Mouse (Mus musculus) hindbrain, embryonic 11.5 days (tissue): ENCODE measurements around the gene Stag1. TPM values are rescaled to one million over a fixed set of nuclear protein-coding genes. Genes with fewer than 3 reads are reported as not detected.

Experiments
- ATAC-seq: fragments of 200-750 bp; cut with Nextera tagmentation; 2 replicates; pipeline ENCODE4 v1.8.0; 2017; ENCODE audit warnings: mild to moderate bottlenecking, moderate TSS enrichment, moderate library complexity; ENCODE audit not compliant: low FRiP score
- DNase-seq: peaks from one replicate; pipeline ENCODE4 v3.0.0-alpha.2; 2015; ENCODE audit warnings: low spot score
- H3K27ac ChIP-seq: fragments of 300-500 bp; sonication (generic); 2 replicates; pipeline ENCODE4 v1.5.1; 2014; ENCODE audit warnings: mild to moderate bottlenecking, low read depth, low read length
- H3K27me3 ChIP-seq: fragments of 300-500 bp; sonication (generic); 2 replicates; pipeline ENCODE4 v1.6.1; 2014; ENCODE audit warnings: mild to moderate bottlenecking, low read length, moderate library complexity, mixed read lengths; ENCODE audit not compliant: control insufficient read depth, insufficient read depth
- H3K36me3 ChIP-seq: fragments of 300-500 bp; sonication (generic); 2 replicates; pipeline ENCODE4 v1.6.1; 2014; ENCODE audit warnings: mild to moderate bottlenecking, low read length, moderate library complexity, mixed read lengths; ENCODE audit not compliant: control insufficient read depth, insufficient read depth
- H3K4me1 ChIP-seq: fragments of 300-500 bp; sonication (generic); replicated peaks from 2 replicates; pipeline ENCODE4 v1.6.1; 2014; ENCODE audit warnings: low read length, mixed read lengths; ENCODE audit not compliant: control insufficient read depth, insufficient read depth
- H3K4me2 ChIP-seq: fragments of 300-500 bp; sonication (generic); replicated peaks from 2 replicates; pipeline ENCODE4 v1.6.1; 2014; ENCODE audit warnings: mild to moderate bottlenecking, low read depth, low read length
- H3K4me3 ChIP-seq: fragments of 300-500 bp; sonication (generic); 2 replicates; pipeline ENCODE4 v1.5.1; 2014; ENCODE audit warnings: low read depth, low read length
- H3K9ac ChIP-seq: fragments of 300-500 bp; sonication (generic); 2 replicates; pipeline ENCODE4 v1.6.1; 2014; ENCODE audit warnings: low read depth, low read length
- H3K9me3 ChIP-seq: fragments of 300-500 bp; sonication (generic); 2 replicates; pipeline ENCODE4 v1.6.1; 2016; ENCODE audit warnings: low read length; ENCODE audit not compliant: control insufficient read depth
- WGBS: fragments of 180-500 bp; shearing (Covaris S2); extraction: QIAGEN DNeasy Blood & Tissue Kit; methylation state at CpG from one replicate; pipeline ENCODE4 v1.1.7; 2014; 5-methylcytosine and 5-hydroxymethylcytosine counted together
- polyA plus RNA-seq: library from polyadenylated mRNA; unstranded; fragments of >200 nt; fragmentation: Nextera tagmentation; extraction: Ambion mirVana; gene quantifications from 2 replicates; pipeline ENCODE4 v1.2.1, GENCODE M21; 2014

The Stag1 gene
- polyA plus RNA-seq, 1 experiment from 2014 or later: 57.4 TPM

DNA sequence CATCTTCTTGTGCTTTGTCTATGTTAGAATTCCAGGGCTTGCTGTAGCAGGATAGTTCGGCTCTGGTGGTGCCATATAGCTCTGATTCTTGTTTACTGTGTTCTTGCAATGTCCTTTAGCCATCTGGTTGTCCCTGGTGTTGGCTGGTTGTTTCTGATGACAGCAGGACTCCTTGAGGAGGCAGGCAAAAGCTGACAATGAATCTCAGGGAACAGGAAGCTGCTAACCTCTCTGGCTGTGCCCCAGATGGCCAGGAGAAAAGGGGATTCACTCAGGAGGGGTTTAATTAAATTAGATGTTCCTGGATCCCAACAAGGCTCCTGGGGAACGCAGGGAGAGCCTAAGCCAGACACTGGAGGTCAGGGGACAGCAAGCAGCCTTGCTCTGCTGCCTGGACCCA, 344.4 kb downstream of the Stag1 start:
- no peak for DNase-seq
- ATAC-seq: no peak
- H3K9me3 ChIP-seq: no peaks in the 10 kb centered on the region
- 49% methylated on average over 2 of the region's 2 CpGs for WGBS
- H3K9ac ChIP-seq: no peak overlapping the region
- H3K4me3 ChIP-seq: no peak overlapping the region
- H3K36me3 ChIP-seq: no peaks in the 10 kb centered on the region
- no peaks in the 10 kb centered on the region for H3K4me1 ChIP-seq
- no peaks in the 10 kb centered on the region for H3K27me3 ChIP-seq
- H3K4me2 ChIP-seq: no peak overlapping the region
- no peak overlapping the region for H3K27ac ChIP-seq

DNA sequence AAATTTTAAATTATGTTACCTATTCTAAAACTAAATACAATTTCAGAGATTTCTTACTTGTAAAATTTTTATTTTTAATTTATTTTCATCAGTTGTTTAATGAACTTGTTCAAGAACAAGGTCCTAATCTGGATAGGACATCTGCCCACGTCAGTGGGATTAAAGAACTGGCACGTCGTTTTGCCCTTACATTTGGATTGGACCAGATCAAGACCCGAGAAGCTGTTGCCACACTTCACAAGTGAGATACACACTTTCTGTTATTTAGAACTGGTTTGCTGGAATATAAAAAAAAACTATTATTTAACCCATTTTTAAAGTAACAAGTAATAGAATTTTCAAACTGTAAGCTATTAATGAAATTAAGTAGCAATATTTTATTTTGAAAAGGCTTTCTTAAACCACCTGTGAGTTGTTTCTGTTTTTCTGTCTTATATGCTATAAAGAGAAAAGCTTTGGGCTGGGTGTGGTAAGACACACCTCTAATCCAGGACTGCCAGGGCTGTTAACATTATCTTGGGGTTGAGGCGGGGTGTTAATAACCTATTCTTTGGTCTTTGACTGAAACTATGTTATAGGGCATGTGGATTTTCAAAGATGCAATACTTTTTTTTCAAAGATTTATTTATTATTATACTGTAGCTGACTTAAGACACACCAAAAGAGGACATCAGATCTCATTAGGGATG, 347.2 kb downstream of the Stag1 start:
- whole genome bisulfite sequencing: 96% methylated on average over 5 of the region's 5 CpGs

DNA sequence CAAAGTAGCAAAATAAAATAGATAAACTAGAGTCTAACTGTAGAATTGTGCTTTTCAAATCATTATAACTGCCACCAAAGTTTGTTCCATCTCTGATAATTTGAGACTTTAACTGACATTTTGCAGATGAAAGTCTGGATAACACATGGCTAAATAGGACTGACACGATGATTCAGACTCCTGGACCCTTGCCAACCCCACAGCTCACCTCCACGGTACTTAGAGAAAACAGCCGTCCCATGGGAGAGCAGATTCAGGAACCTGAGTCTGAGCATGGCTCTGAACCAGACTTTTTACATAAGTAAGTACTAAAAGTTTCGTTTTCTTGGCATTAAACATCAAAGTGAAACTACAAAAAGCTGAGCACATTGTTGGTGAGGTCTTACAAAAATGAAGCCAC, 353.9 kb downstream of the Stag1 start:
- H3K9ac ChIP-seq: no peak overlapping the region
- no peak overlapping the region for H3K4me3 ChIP-seq
- WGBS: 86% methylated on average over 4 of the region's 4 CpGs
- DNase-seq (no peak), ATAC-seq (no peak)
- H3K27me3 ChIP-seq: no peaks in the 10 kb centered on the region
- no peaks in the 10 kb centered on the region for H3K9me3 ChIP-seq
- no peak overlapping the region for H3K4me2 ChIP-seq
- no peak overlapping the region for H3K27ac ChIP-seq
- no peaks in the 10 kb centered on the region for H3K4me1 ChIP-seq
- no peaks in the 10 kb centered on the region for H3K36me3 ChIP-seq

More for the DNA sequence above, 347.2 kb downstream of the Stag1 start:
- H3K4me3 ChIP-seq: no peak overlapping the region
- no peak overlapping the region for H3K27ac ChIP-seq
- H3K4me1 ChIP-seq: no peaks in the 10 kb centered on the region
- H3K9ac ChIP-seq: no peak overlapping the region
- ATAC-seq: no peak
- no peaks in the 10 kb centered on the region for H3K27me3 ChIP-seq
- H3K4me2 ChIP-seq: no peak overlapping the region
- DNase-seq: no peak
- H3K36me3 ChIP-seq: no peaks in the 10 kb centered on the region
- no peaks in the 10 kb centered on the region for H3K9me3 ChIP-seq

DNA sequence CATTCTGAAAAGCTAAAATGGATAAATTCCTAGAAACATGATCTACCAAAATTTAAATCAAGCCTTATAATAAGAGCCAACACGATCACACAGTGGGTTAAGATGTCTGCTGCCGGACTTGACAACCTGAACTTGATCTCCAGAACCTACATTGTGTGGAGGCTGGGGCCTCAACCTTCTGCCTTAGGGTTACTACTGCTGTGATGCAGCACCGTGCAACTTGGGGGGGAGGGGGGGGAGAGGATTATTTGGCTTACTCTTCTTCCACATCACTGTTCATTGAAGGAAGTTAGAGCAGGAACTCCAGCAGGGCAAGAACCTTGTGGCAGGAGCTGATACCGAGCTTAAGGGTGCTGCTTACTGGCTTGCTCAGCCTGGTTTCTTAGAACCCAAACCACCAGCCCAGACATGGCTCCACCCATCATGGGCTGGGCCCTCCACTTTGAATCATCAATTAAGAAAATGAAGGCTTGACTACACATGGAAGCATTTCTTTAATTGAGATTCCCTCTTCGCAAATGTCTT, 365.4 kb downstream of the Stag1 start:
- Histone ChIP-seq H3K27ac (no peak overlapping the region), H3K27me3 (no peaks in the 10 kb centered on the region), H3K4me3 (no peak overlapping the region), H3K9ac (no peak overlapping the region), H3K9me3 (no peaks in the 10 kb centered on the region), H3K36me3 (no peaks in the 10 kb centered on the region), H3K4me1 (no peaks in the 10 kb centered on the region), H3K4me2 (no peak overlapping the region)
- WGBS: 70% methylated on average over 5 of the region's 5 CpGs
- ATAC-seq (no peak), DNase-seq (peak; percentile 4)

DNA sequence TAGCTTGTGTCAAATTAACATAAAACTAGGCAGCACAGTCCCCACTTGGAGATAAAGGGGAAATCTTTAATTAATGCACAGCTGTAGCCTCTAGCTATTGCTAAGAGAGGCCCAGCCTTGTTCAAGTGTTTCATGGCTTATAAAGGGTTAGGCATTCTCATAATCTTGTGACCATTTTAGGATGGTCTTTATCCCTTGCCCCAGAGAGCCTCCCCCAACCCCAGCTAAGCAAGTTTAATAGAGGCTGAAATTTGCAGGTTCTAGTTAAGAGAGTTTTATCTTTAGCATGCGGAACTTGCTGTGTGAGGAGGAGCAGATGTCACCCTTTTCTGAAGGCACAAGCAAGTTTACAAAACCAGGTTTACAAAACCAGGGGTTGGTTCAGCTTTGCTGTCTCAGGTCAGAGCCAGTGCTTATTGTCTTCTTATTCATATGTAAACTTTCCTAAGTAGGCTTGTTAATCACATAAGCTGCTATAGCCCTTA, 365.9 kb downstream of the Stag1 start:
- Histone ChIP-seq H3K4me3 (no peak overlapping the region), H3K27me3 (no peaks in the 10 kb centered on the region), H3K9me3 (no peaks in the 10 kb centered on the region), H3K27ac (no peak overlapping the region), H3K36me3 (no peaks in the 10 kb centered on the region), H3K4me2 (no peak overlapping the region), H3K4me1 (no peaks in the 10 kb centered on the region), H3K9ac (no peak overlapping the region)
- ATAC-seq (no peak), DNase-seq (no peak)
- WGBS: 83% methylated on average over 1 of the region's 1 CpGs

DNA sequence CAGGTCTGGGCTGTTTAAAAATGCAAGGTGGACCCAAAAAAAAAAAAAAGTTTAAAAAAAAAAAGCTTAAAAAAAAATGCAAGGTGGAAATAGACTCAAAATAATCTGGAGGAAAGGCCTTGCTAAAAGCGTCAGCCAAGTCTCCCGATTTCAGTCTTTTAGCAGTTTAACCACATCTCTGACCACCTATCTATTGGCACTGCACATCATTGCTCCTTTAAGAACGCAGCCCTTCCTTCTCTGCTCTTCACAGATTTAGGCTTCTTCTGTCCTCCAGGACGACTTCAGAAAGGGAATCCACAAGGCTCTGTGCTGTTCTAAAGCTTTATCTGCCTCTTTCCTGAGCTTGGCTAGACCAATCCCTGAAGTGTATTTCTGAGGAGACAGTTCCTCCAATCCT, 366.5 kb downstream of the Stag1 start:
- DNase-seq: no peak
- H3K9ac ChIP-seq: no peak overlapping the region
- H3K4me2 ChIP-seq: no peak overlapping the region

DNA sequence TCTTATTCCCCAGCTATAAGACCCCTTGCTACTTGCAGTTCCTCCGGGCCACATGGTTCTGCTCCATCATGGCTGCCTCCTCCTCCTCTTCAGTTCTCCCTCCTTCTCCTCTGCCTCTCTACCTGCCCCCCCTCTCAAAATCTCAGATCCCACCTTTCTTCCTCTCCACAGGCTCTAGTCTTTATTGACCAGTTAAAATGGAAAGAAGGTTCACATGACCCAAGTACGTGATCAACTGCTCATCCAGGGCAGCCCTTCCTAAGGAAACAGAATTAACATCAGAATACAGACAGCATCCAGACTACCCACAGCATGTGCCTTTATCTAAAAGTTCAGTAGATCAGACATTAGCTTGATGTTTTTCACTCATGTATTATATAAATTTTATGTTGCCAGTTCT, 371.9 kb downstream of the Stag1 start:
- Histone ChIP-seq H3K36me3 (no peaks in the 10 kb centered on the region), H3K4me2 (no peak overlapping the region), H3K27ac (no peak overlapping the region), H3K27me3 (no peaks in the 10 kb centered on the region), H3K4me3 (no peak overlapping the region), H3K9ac (no peak overlapping the region), H3K4me1 (no peaks in the 10 kb centered on the region), H3K9me3 (no peaks in the 10 kb centered on the region)
- ATAC-seq: no peak
- no peak for DNase-seq
- WGBS: 84% methylated on average over 2 of the region's 2 CpGs

More for the DNA sequence above, 366.5 kb downstream of the Stag1 start:
- Histone ChIP-seq H3K36me3 (no peaks in the 10 kb centered on the region), H3K4me1 (no peaks in the 10 kb centered on the region), H3K27ac (no peak overlapping the region), H3K4me3 (no peak overlapping the region), H3K27me3 (no peaks in the 10 kb centered on the region), H3K9me3 (no peaks in the 10 kb centered on the region)
- no peak for ATAC-seq
- WGBS: 77% methylated on average over 4 of the region's 4 CpGs

DNA sequence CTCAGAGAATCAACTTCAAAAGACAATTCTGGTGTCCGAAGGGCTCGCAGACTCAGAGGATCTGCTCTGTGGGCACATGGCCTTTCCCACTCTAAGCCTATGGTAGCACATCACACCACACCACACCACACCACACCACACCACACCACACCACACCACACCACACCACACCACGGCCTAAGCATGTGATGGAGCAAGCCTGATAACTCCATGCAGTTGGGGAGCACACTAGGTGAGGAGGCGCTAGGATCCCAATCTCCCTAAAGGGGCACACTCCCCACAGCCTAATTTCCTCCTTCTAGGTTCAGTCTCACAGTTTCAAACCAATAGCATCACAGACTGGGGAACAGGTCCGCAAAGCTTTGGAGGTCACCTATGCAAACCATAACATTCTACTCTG, 381.1 kb downstream of the Stag1 start:
- H3K9me3 ChIP-seq: no peaks in the 10 kb centered on the region
- no peaks in the 10 kb centered on the region for H3K36me3 ChIP-seq
- no peak overlapping the region for H3K9ac ChIP-seq
- H3K4me3 ChIP-seq: no peak overlapping the region
- no peak overlapping the region for H3K4me2 ChIP-seq
- DNase-seq: no peak
- H3K27me3 ChIP-seq: no peaks in the 10 kb centered on the region
- no peaks in the 10 kb centered on the region for H3K4me1 ChIP-seq
- WGBS: 97% methylated on average over 5 of the region's 5 CpGs
- no peak for ATAC-seq
- H3K27ac ChIP-seq: no peak overlapping the region

DNA sequence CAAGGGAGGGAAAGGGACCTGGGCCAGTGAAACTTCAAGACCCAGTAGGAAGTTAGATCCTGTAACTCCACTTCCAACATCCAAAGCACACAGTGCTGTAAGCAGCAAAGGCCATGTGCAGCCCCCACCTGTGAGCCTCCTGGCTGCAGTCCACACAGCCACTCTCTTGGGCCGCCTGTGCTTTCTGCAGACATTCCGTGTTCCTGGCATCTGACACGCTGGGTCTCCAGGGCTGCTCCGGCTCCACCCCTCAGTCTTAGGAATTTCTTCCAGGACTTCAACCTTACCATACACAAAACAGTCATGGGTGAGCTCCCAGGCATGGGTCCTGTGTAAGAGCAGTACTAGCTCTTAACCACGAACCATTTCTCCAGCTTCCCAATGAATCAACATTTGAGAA, 381.7 kb downstream of the Stag1 start:
- H3K9me3 ChIP-seq: no peaks in the 10 kb centered on the region
- no peak overlapping the region for H3K4me3 ChIP-seq
- no peak overlapping the region for H3K4me2 ChIP-seq
- no peaks in the 10 kb centered on the region for H3K4me1 ChIP-seq
- no peaks in the 10 kb centered on the region for H3K36me3 ChIP-seq
- no peaks in the 10 kb centered on the region for H3K27me3 ChIP-seq
- ATAC-seq (no peak), DNase-seq (no peak)
- H3K9ac ChIP-seq: no peak overlapping the region
- WGBS: 74% methylated on average over 5 of the region's 5 CpGs
- no peak overlapping the region for H3K27ac ChIP-seq
